Mouse (Mus musculus) C2C12 (cell line): ENCODE measurements around the gene Lmf2.

Source experiments
- CTCF ChIP-seq: IDR thresholded peaks from one replicate; pipeline ENCODE4 v1.5.1; 2011; ENCODE audit not compliant: control insufficient read depth, insufficient read depth, insufficient read length
- FOSL1 ChIP-seq: IDR thresholded peaks from one replicate; pipeline ENCODE4 v1.8.0; 2011; ENCODE audit warnings: mild to moderate bottlenecking, low read length; ENCODE audit not compliant: poor library complexity, insufficient read depth, severe bottlenecking
- MAX ChIP-seq: IDR thresholded peaks from one replicate; pipeline ENCODE4 v1.6.1; 2011; ENCODE audit warnings: mild to moderate bottlenecking, control low read depth
- MYOD1 ChIP-seq: IDR thresholded peaks from one replicate; pipeline ENCODE4 v1.6.1; 2011; ENCODE audit warnings: low read depth; ENCODE audit not compliant: control insufficient read depth, insufficient read length
- USF1 ChIP-seq: IDR thresholded peaks from one replicate; pipeline ENCODE4 v1.6.1; 2011; ENCODE audit warnings: low read depth, mild to moderate bottlenecking, control low read depth, moderate library complexity

- no peak for TF ChIP-seq FOSL1
- no peak for TF ChIP-seq CTCF
- no peak for TF ChIP-seq MYOD1
- no peak for TF ChIP-seq USF1
- no peak for TF ChIP-seq MAX
Observed at GRCm38 (mm10) chr15:89314107-89314506, 41.4 kb downstream of the Lmf2 start.
